Mouse (Mus musculus): ENCODE results near the gene Ippk.

- TF ChIP-seq GATA1 (IDR thresholded peaks at IDR 0.05; ENCODE audit: low read length) = no peak
- no peak for TF ChIP-seq TAL1 (IDR thresholded peaks at IDR 0.05; ENCODE audit: low read length)
Measured at GRCm38 (mm10) chr13:49467585-49467984, 46.5 kb downstream of the Ippk start.

All from erythroblast, embryonic 14.5 days (primary cell).